Mouse (Mus musculus) A20 (cell line): Measurements from ENCODE around the gene Rce1.
A peak's percentile ranks its signal among the peaks of the same experiment; 100 is the strongest.
"Not testable (repeated sequence)": the region's sequence is repeated elsewhere in the genome, so short reads cannot be mapped to it uniquely, and the experiment has no call there.

Source experiments
- DNase-seq: peaks from one replicate; pipeline ENCODE4 v3.0.0-alpha.2; 2011; ENCODE audit warnings: low read depth, low spot score

Gene Rce1

DNA sequence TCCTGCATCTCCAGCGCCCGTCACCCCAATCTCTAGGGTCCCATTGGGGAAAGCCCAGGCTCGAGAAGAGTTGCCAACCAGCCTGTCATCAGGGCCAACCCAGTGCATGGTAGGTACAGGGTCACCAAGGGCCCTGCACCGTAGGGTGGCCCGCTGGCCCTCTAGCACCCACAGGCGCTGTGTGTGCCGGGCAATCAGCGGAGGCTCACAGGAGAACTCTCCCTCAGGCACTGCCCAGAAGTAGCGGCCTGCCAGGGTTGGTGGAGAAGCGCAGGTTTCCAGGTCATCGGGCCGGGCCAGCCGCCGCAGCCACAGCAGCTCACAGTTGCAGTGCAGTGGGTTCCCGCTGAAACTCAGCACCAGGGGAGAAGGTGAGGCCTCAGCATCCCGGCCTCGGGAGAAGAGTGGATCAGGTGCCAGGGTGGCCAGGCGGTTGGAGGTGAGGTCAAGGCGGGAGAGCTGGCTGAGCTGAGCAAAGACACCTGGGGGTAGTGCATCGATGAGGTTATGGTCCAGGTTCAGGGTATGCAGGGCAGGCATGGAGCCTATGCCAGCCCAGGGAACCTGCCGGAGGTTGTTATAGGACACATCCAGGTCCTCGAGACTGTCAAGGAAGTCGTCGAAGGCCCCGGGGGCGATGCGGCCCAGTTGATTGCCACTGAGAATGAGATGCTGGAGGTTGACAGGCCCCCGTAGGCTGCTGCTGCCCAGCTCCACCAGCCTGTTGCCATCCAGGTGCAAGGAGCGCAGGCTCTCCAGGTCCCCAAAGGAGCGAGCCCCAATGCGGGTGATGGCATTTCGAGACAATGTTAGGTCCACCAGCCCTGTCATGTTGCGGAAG, 11.8 kb downstream of the Rce1 start:
- no peak for DNase-seq

DNA sequence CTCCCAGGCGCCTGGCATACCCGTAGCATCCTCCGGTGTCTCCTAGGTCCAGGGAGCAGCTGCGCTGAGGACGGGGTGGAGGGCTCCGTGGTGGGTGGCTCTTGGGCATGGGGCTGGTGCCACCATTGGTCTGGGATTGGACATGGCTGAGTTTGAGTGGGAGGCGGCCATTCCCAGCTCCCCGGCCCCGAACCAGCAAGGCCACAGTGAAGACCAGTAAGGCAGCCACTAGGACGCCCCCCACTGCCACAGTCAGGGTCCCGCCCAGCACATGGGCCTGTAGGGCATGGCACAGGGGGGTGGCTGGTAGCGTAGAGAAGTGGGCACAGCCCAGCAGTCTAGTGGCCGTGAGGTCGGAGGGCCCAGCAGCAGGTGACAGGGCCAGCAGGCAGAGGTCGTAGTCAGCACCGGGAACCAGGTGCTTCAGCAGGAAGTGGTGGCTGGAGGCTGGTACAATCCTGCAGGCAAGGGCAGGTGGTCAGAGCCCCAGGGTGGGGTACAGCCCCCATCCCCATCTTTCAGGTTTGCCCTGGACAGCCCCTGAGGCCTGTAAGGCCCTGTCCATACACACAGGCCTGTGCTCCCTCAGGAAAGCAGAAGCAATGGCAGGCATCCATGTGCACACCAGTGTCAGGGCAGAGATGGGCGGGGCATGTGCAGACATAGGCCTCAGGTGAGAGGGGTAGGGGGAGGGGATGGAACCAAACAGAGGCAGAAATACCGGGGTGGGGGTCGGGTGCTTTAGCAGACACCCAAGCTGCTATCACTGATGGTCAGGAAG, 13.1 kb downstream of the Rce1 start:
- no peak for DNase-seq

DNA sequence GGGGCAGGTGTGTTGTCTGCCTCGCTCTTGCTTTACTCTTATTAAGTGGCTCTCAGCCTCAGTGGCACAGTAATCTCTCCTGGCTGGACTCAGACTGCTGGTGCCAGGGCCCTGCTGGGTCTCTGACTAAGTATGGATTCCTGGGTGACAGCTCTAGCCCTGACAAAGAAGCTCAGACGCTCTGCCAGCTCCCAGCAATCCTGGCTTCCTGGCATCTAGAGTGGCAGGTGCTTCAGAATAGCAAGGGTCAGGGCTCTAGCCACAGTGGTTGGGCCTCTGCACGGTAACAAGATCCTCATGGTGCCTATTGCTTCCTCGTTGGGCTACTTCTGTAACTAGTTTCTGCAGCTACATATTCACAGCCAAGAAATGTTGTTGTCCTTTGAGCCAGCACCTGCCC, 15.3 kb downstream of the Rce1 start:
- DNase-seq: no peak

DNA sequence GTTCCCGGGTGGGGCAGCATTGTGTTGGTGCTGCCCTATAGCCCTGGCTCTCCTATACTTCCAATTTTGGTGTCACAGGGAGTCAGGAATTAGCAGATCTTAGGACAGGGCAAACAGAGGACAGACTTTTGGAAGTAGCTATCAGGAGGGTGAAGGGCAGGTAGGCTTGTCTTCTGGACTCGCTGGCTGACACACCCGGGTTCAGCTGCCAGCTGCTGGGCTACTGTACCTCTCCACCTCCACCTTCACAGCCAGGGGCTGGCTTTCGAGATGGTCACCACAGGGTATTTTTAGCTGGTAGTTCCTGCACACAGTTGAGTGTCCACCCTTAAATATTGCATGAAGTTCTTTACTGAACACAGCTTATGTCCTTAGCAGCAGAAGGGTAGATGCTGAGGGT, 16.9 kb downstream of the Rce1 start:
- DNase-seq: no peak

DNA sequence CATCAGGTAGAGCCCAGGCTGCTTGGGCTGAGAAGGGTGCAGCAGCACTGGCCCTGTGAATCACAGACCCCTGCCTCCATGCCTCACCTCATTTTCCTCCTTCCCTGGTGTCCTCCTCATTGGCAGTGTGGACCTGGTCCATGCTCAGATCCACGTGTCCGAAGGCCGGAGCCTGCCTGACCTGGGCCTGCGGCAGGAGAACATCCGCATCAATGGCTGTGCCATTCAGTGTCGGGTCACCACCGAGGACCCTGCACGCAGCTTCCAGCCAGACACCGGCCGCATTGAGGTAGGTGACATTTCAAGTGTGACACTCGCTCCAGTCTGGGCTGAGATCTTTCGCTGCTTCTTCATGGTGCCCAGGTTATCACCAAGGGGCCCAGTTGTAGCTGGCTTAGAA, 18.0 kb downstream of the Rce1 start:
- DNase-seq: no peak

DNA sequence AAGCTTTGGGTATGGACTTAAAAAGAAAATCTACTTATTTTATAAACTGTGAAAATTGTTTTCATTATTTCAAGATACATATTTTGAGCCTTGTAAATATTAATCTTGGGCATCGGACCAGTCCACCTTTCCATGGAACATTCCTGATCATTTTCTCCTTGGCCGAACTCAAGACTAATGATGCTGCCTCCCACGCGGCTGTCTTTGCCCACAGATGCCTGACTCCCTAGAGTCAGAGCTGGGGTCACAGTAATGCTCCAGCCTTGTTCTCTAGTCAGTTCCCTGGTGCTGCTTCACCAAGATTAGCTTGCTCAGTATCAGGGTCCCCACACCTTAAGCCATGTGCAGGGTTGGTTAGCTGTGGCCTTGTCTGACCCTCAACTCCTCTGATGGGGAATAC, 19.8 kb downstream of the Rce1 start:
- DNase-seq: no peak

DNA sequence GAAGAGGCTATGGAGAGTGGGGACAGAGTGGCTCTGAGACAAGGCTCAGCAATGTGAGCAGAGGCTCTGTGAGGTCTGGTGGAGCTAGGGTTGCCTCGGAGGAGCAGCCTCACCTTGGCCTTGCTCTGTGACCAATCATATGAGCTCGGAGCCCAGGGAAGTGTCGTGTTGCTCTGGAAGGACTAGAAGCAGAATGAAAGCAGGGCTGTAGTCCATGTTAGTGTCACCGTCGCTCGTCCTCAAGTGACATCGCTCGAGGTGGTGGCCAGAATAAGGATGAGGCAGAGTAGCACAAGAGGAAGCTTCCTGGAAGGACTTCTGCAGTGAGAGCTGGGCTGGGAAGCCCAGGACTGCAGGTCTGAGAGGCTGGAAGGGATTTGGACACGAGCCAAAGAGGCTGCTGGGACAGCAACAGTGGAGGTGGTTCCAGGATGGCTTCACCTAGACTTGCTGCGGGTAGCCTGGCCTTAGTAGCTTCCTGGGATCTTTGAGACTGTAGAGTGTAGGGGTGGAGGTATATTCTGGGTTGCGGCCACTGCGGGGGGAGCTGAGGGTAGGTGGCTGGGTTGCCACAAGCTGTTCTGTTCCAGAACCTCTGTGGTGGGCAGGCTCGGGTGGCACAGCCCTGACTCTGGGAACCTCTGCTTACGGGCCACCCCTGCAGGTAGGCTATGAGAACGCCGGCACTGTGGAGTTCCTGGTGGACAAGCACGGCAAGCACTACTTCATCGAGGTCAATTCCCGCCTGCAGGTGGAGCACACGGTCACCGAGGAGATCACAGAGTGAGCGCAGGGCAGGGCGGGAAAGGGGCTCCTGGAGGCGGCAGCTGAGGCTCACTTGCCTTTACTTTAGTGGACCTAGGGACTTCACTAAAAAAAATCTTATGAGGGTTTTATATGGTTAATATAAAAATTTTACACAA, 21.4 kb downstream of the Rce1 start:
- no peak for DNase-seq

DNA sequence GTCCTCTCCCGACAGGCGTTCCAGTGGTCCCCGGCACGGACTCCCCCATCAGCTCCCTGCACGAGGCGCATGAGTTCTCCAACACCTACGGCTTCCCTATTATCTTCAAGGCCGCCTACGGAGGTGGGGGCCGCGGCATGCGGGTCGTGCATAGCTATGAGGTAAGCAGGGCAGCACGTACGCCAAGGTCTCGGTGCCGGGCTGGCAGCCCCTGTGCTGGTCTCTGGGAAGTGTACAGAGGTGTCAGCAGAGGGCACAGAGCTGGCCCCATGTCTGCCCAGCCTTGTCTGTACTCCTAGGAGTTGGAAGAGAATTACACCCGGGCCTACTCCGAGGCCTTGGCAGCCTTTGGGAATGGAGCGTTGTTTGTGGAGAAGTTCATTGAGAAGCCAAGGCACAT, 23.0 kb downstream of the Rce1 start:
- DNase-seq: no peak

DNA sequence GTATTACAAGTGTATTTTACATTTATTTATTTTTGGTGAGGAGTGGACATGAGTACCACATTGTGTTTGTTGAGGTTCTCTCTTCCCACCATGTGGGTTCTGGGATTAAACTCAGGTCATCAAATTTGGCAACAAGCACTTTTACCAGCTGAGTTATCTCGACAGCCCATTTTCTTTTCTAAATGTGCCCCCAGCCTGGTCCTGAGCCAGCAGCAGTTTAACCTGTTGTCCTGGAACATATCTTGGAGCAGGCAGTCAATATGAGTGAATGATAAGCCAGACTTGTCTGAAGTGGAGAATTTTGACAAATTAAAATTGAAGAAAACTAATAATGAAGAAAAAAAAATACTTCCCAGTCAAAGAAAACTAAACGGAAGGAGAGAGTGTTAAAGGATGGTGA, 29.4 kb downstream of the Rce1 start:
- no peak for DNase-seq

DNA sequence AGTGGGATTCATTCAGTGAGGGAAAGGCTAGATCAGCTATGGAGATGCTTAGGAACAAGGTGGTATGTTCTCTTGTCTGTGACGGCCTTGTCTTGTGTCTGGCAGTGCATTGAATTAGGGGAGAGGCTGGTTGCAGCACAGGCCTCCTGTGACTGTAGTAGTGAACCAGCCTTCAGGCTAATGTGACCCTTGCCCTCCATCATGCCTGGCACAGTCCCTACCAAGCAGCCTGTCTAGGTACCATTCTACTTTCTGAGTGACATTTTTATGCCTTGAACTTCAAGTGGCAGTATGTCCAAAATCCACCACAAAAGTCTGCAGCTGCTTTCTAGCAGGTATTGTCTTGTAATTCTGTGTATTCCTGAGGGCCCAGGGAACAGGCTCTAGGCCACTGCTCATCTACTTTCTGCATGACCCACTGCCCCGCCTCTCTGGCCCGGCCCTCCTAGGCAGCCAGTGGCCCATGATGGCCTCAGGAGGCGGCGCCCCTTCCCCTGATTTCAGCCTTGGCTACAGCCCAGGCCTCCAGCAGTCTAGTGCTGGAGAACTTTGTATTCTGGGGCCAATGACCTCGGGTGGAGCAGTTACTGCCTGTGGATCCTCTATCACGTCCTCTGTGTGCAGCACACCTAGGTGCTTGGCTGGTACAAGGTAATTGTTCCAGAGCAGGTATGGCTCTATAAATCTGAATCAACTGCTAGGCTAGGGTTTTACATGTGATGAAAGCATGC, 31.5 kb downstream of the Rce1 start:
- no peak for DNase-seq

DNA sequence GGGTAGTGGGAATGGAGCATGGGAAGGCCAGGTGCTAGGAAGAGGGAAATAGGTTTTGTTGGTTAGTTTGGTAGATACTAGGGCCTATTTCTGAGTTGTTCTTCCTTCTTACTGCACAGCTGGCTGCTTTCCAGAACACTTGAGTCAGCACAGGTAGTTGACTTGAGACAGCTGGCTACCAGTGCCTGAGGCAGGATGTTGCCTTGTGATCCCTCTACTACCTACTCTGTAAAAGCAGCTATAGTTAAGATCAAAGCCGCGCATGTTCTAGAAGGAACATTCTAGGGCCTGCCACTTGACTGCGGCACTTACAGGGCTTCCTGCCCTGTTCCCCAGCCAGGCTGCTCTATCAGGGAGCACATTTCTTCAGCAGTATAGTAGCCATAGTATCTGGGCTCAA, 35.4 kb downstream of the Rce1 start:
- DNase-seq: no peak

DNA sequence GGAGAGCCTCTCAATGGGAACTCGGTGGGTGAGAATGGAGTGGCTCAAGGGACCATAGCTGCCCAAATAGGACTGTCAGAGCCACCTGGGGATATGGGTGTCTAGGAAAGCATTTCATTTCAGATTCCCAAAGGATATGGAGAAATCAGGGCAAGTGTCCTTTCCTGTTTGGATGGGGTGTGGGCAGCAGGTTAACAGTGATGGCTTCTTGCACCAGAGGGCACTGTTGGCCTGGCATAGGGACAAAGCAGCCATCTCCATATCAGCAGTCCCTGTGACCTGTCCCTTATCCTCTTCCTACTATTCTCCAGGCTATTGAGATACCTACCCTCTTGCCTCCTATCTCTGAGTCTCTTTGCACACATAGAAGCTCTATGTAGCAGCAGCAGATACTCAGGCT, 36.4 kb downstream of the Rce1 start:
- DNase-seq: no peak

DNA sequence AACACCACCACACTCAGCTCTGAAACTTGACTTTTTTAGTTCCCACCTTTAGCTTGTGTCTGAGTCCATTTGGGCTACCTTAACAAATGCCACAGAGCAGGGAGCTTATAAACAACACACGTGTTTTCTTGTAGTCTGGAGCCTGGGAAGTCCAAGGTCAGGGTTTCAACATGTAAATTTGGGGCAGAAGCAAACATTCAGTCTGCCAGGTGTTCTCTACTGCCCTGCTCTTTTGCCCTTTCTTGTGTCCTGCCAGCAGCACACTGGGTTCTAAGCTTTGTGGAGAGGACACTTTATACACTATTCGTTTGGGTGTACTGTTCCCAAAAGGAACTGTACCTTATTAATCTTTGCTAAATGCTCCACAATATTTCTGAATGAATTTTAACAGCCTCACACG, 37.0 kb downstream of the Rce1 start:
- DNase-seq: no peak

DNA sequence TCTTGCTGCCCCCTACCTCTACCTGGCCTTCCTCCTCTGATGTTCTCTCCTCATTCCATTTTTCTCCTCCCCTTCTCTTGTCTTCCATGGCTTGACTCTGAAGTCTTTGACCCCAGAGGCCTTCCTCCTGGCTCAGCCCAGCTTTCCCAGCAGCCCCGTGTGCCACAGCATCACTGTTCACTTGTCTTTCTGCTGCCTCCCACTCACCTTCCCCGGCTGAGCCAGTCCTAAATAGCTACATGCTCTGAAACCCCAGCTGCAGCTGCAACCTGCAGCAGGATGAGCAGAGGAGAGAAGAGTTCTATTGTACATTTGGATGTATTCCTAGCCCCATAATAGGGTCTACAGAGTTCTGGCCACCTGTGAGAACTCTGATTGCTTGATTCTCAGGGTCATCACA, 38.0 kb downstream of the Rce1 start:
- DNase-seq: no peak

DNA sequence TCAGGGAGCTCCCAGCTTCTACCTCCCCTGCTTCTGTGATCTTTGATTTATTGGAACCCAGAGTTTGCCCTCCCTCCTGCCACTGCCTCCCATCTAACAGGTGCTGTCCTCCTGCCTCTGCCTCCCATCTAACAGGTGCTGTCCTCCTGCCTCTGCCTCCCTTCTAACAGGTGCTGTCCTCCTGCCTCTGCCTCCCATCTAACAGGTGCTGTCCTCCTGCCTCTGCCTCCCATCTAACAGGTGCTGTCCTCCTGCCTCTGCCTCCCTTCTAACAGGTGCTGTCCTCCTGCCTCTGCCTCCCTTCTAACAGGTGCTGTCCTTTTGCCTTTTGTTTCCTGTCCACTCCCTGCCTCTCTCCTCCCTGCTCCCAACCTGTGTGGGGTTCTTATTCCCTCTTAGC, 38.7 kb downstream of the Rce1 start:
- DNase-seq: not testable (repeated sequence)

DNA sequence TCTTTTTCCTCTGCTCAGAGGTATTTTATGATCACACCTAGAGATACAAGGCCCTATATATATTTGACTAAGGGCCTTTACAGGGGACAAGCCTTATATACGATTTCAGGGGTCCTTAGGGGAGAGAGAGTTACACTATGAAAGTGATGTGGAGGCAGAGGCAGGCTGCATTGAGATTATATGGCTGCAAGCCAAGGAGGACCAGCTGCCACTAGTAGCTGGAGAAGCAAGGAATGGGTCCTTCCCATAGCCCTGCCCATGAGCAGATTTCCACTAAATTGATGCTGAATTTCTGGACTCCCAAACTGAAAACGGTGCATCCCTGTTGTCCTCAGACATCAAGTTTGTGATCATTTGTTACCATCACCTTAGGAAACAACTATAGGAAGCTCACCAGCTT, 41.6 kb downstream of the Rce1 start:
- DNase-seq: no peak

DNA sequence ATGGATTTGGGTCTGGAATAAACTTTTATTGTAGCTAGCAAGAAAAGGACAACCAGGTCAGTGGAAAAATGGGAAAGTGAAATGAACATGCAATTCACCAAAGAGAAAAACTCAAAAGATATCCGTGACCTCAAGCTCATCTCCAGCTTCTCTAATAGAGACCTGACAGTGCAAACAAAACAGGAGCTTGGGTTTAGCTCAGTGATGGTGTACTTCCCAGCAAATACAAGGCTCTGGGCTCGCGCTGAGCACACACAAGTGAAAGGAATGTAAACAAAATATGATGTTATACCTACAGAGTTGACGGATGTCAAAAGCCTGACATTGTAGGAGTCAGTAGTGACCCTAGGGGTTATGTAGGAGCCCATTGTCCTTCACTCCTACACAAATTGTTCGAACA, 46.1 kb downstream of the Rce1 start:
- DNase-seq: no peak

DNA sequence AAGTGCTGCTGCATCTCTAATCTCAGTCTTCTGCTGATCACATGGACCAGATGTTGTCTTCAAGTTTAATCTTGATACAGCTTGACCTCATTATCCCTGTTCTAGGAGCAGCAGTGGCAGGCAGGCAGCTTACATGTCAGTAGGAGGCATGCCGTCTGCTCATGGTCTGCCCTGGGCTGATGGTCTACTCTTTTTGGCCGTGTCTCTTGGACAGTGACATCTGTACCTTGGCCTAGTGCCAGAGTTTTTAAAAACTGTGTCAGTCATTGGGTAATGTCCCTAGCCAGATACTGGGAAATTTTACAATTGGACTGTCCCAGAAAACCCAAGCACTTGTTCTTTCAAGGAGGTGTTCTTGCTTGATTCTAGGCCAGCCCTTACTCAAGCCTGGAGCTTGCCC, 46.6 kb downstream of the Rce1 start:
- DNase-seq: no peak

DNA sequence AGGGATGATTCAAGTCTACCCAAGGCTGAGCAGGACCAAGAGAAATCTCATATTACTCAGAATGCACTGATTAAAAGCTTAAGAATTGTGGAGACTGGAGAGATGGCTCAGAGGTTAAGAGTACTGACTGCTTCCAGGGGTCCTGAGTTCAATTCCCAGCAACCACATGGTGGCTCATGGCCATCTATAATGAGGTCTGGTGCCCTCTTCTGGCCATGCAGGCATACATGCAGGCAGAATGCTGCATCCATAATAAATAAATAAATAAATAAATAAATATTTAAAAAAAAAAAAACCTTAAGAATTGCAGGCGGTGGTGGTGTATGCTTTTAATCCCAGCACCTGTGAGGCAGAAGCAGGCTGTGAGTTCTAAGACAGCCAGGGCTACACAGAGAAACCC, 52.2 kb downstream of the Rce1 start:
- DNase-seq: peak; percentile 35
